Mouse (Mus musculus) liver, embryonic 16.5 days (tissue): ENCODE results near the gene Gkn1. TPM values are rescaled to one million over a fixed set of nuclear protein-coding genes. Genes with fewer than 3 reads are reported as not detected.
A peak's percentile ranks its signal among the peaks of the same experiment; 100 is the strongest.

Experiments used
- ATAC-seq: fragments of 200-750 bp; cut with Nextera tagmentation; 2 replicates; pipeline ENCODE4 v1.8.0; 2017; ENCODE audit warnings: low read depth, mild to moderate bottlenecking, moderate number of reproducible peaks, moderate library complexity
- H3K27ac ChIP-seq: fragments of 300-500 bp; sonication (generic); 2 replicates; pipeline ENCODE4 v1.5.1; 2014; ENCODE audit warnings: mild to moderate bottlenecking, low read length
- H3K27me3 ChIP-seq: fragments of 300-500 bp; sonication (generic); 2 replicates; pipeline ENCODE4 v1.6.1; 2014; ENCODE audit warnings: low read depth, low read length, mixed read lengths; ENCODE audit not compliant: control insufficient read depth, insufficient read depth
- H3K36me3 ChIP-seq: fragments of 300-500 bp; sonication (generic); 2 replicates; pipeline ENCODE4 v1.6.1; 2014; ENCODE audit warnings: mild to moderate bottlenecking; ENCODE audit not compliant: control insufficient read depth, insufficient read depth
- H3K4me1 ChIP-seq: fragments of 300-500 bp; sonication (generic); 2 replicates; pipeline ENCODE4 v1.6.1; 2014; ENCODE audit warnings: low read depth, low read length, mixed read lengths; ENCODE audit not compliant: control insufficient read depth
- H3K4me2 ChIP-seq: fragments of 300-500 bp; sonication (generic); 2 replicates; pipeline ENCODE4 v1.6.1; 2014; ENCODE audit warnings: low read depth, low read length, mixed read lengths
- H3K4me3 ChIP-seq: fragments of 300-500 bp; sonication (generic); 2 replicates; pipeline ENCODE4 v1.5.1; 2014; ENCODE audit warnings: low read depth, mild to moderate bottlenecking, low read length
- H3K9ac ChIP-seq: fragments of 300-500 bp; sonication (generic); 2 replicates; pipeline ENCODE4 v1.6.1; 2014; ENCODE audit warnings: low read depth, low read length
- H3K9me3 ChIP-seq: fragments of 300-500 bp; sonication (generic); replicated peaks from 2 replicates; pipeline ENCODE4 v1.6.1; 2016; ENCODE audit warnings: low read length; ENCODE audit not compliant: control insufficient read depth
- WGBS: fragments of 180-500 bp; shearing (Covaris S2); extraction: QIAGEN DNeasy Blood & Tissue Kit; methylation state at CpG from one replicate; pipeline ENCODE4 v1.1.7; 2014; ENCODE audit not compliant: insufficient replicate concordance; 5-methylcytosine and 5-hydroxymethylcytosine counted together
- polyA plus RNA-seq: library from polyadenylated mRNA; unstranded; fragments of >200 nt; fragmentation: Nextera tagmentation; extraction: Ambion mirVana; gene quantifications from 2 replicates; pipeline ENCODE4 v1.2.1, GENCODE M21; 2015

The Gkn1 gene
- not detected in 2 replicates for polyA plus RNA-seq

DNA sequence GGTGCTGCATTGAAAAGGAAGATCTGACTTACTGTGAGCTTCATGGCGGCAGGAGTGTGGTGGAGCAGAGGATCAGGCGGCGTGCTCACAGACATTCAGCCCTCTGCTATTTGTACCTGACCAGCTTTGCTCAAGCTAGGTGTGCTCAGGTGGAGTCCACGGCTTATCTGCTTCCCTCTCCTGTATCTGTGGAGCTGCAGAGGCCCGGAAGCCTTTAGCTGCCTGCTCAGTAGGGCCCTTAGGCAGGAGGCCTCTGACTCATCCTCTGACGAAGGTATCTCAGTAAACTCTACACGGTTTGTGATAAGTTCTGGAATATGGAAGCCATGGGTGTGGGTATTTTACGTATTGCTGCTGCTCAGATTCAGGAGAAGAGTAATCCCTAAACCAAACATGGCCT lies at the start of gene Gkn1:
Gene Gkn1, minus strand, starts transcription at position 114 of the 400 bp plus-strand sequence.
- no peak within 1 kb of the TSS for H3K27ac ChIP-seq
- no peak within 1 kb of the TSS for H3K4me2 ChIP-seq
- H3K9me3 ChIP-seq: no peaks in the 10 kb centered on the region
- no peaks in the 10 kb centered on the region for H3K27me3 ChIP-seq
- H3K4me3 ChIP-seq: no peak within 1 kb of the TSS
- WGBS: 72% methylated on average over 8 of the region's 8 CpGs
- no peaks in the 10 kb centered on the region for H3K36me3 ChIP-seq
- no peak within 1 kb of the TSS for H3K9ac ChIP-seq
- ATAC-seq: no peak
- no peaks in the 10 kb centered on the region for H3K4me1 ChIP-seq

DNA sequence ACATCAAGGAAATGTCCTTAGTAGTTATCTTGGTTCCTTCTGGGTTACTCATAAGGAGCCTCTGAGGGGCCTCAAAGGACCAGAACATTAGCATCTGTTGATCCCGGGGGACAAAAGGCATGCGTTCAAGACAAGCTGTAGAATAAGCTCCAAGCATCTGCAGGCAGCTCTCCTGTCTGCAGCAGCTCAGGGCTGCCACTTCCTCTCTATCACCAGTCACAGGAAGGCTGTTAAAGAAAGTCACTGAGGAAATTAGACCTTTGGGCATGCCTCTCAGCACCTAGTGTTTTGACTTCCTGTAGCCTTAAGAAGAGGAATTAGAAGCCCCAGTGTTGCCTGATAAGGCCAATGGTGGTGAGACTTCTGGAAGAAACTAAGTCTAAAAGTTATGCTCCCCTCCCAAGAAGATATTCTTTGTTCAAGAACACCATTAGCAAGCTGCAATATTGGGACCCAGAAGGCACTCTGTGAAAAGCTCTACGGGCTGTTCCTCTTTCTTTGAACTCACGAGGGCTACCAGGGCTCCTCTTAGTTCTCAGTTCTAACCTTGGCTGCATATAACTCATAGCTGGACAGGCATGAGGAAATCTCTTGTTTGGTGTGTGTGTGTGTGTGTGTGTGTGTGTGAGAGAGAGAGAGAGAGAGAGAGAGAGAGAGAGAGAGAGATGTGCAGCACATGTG lies 49.3 kb upstream of the Gkn1 start:
- no peak overlapping the region for H3K4me3 ChIP-seq
- H3K4me1 ChIP-seq: no peaks in the 10 kb centered on the region; the same call in 1 of the 2 replicates
- 0 out of 2 replicates have a peak overlapping the region, but pooled peaks have one; percentile 1 for H3K27ac ChIP-seq
- no peaks in the 10 kb centered on the region for H3K36me3 ChIP-seq
- 7% methylated on average over 4 of the region's 4 CpGs for WGBS
- no peak for ATAC-seq
- H3K4me2 ChIP-seq: no peak overlapping the region
- no peaks in the 10 kb centered on the region for H3K27me3 ChIP-seq
- H3K9me3 ChIP-seq: no peaks in the 10 kb centered on the region
- H3K9ac ChIP-seq: no peak overlapping the region

DNA sequence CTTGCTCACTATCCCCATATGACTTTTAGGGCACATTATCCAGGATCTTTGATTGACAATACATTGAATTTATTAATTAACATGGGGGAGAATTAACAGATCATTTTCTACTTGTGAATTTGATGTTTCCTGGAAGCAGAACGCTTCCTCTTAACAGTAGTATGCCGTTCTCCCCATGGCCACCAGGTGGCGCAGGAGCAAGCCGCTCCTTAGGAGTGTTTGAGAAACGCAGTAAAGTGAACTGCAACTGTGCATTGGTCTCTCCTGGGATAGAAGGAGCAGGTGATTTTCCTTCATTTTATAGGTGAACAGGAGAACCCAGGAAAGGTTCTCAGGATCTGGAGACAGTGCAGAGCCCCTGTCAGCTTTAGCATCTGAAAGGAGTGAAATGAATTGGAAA lies 48.4 kb upstream of the Gkn1 start:
- 0 out of 2 replicates have a peak, but pooled peaks have one; percentile 21 for ATAC-seq
- Histone ChIP-seq H3K36me3 (no peaks in the 10 kb centered on the region), H3K9me3 (no peaks in the 10 kb centered on the region), H3K4me1 (no peaks in the 10 kb centered on the region; the same call in 1 of the 2 replicates), H3K27me3 (no peaks in the 10 kb centered on the region), H3K27ac (no peak overlapping the region), H3K4me3 (no peak overlapping the region), H3K4me2 (no peak overlapping the region), H3K9ac (no peak overlapping the region)
- 1% methylated on average over 5 of the region's 5 CpGs for WGBS

DNA sequence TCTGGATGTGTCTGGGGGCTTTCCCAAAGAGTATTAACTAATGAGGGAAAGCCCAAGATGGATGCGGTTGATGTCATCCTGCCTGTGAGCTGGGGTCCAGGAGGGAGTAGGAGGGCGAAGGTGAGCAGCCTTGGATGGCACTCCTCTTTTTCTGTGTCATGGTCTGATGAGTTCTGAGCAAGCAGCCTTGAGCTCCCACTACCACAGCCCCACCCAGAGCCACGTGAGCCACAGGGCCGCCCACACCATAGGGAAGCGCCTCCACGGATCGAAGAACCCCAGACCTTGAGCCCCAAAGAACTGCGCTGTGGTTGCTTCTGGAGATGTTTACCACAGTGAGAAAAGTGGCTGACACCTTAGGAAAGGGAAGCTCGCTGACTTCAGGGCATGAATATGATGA lies 44.0 kb upstream of the Gkn1 start:
- Histone ChIP-seq H3K4me2 (no peak overlapping the region), H3K9ac (no peak overlapping the region), H3K36me3 (no peaks in the 10 kb centered on the region), H3K4me3 (no peak overlapping the region), H3K4me1 (peaks cover 9% of the 10 kb centered on the region), H3K9me3 (no peaks in the 10 kb centered on the region), H3K27ac (no peak overlapping the region), H3K27me3 (no peaks in the 10 kb centered on the region)
- ATAC-seq: no peak
- WGBS: 67% methylated on average over 9 of the region's 9 CpGs

DNA sequence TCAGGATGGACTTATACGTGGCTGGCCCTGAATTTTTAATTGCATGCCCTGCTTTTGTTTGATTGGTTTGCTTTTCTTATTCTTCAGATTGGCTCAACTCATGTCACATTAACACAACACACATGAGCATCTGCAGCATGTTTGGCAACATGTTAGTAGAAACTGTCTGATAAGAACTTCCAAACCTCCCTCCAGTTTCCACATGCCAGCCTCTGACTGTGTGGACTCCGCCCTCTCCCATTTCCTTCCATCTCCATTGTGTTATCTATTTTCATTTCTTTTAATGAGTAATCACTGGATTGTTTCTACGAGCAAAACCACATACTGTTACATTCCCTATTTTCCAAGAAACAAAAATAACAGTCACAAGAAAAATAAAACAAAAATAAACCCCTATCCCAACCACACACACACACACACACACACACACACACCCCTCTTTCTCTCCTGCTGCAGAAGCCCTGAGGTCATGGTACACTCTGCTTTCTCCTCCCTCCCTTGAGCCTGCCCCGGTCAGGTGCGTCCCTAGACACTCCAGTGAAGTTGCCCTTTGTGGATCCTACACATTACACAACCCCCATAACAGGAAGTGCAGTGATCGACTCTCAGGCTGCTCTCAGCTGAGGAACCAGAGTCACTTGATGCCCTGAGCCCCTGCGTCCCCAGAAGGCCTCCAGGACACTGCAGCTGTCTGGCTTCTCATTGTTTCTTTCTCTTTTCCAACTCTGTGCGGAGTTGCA lies 42.9 kb upstream of the Gkn1 start:
- Histone ChIP-seq H3K4me1 (peaks cover 16% of the 10 kb centered on the region), H3K9me3 (no peaks in the 10 kb centered on the region), H3K9ac (no peak overlapping the region), H3K4me2 (no peak overlapping the region), H3K4me3 (no peak overlapping the region), H3K36me3 (no peaks in the 10 kb centered on the region), H3K27me3 (no peaks in the 10 kb centered on the region), H3K27ac (no peak overlapping the region)
- ATAC-seq: peak; percentile 81
- 31% methylated on average over 8 of the region's 8 CpGs for WGBS

DNA sequence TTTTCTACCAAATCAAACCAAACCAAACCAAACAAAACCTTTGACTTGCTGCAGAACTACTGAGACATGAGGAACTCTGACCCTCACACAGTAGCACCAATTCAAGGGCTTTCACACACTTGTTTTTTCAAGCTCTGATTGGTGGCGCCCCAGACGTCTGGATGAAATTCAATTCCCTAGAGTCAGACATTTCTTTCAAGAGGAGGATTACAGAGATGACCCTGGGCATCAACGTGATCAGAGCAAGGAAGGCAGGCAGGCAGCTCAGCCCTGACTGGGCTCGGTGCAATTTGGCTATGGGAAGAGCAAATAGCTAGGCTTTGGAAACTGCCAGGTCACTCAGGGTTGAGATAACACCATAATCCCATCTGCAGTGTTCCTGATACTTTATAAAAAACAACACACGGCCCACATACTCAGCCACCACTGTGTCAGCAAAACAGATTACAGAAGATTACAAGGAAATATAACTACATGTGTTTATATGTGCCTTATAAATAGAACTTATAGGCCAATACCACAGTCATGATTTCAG lies 38.8 kb upstream of the Gkn1 start:
- 20% methylated on average over 5 of the region's 5 CpGs for WGBS
- Histone ChIP-seq H3K9ac (no peak overlapping the region), H3K9me3 (no peaks in the 10 kb centered on the region), H3K27me3 (no peaks in the 10 kb centered on the region), H3K4me3 (no peak overlapping the region), H3K27ac (no peak overlapping the region), H3K36me3 (no peaks in the 10 kb centered on the region), H3K4me2 (no peak overlapping the region), H3K4me1 (peaks cover 18% of the 10 kb centered on the region)
- 0 out of 2 replicates have a peak, but pooled peaks have one; percentile 35 for ATAC-seq

DNA sequence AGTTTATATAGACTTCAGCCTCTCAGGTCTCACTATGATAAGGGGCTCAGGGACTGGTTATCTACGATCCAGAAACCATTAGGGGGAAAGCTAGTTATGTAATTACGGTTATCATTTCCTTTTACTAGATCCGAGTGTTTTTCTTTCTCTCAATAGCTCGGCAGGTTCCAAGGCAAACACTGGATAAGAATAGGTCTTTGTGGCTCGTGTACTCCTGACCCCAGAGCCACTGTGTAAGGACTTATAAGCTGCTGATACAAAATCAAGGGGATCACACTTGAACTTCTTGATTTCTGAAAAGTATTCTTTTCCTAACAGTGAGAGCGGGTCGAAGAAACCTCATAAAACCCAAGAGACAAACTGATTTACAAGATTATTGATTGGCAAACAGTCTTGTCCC lies 38.1 kb upstream of the Gkn1 start, which contains the start of gene Gkn3:
Gene Gkn3, minus strand, starts transcription at position 59 of the 400 bp plus-strand sequence.
- Histone ChIP-seq H3K36me3 (no peaks in the 10 kb centered on the region), H3K4me2 (no peak within 1 kb of the TSS), H3K27me3 (peaks cover 2% of the 10 kb centered on the region; the same call in 1 of the 2 replicates), H3K4me1 (peaks cover 16% of the 10 kb centered on the region), H3K9ac (no peak within 1 kb of the TSS), H3K4me3 (no peak within 1 kb of the TSS), H3K27ac (no peak within 1 kb of the TSS), H3K9me3 (no peaks in the 10 kb centered on the region)
- no peak for ATAC-seq
- 27% methylated on average over 7 of the region's 7 CpGs for WGBS

DNA sequence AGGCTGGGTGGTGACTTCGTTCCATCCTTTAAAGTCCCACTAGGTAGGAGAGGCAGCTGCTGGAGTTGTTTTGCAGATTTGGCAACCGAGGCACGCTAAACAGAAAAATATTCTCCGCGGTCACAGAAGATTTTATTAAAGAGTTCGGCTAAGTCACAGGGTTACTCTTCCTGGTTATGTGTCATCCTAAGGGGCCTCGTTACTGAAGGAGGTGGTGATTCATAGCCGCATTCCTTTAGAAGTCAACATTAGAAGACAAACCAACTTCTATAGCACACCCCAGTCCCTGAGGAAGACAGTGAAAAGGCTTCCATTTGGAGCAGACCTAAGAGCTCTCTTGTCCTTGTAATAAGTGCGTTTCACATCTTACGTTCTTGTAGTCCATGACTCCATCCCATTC lies 35.9 kb upstream of the Gkn1 start:
- H3K27me3 ChIP-seq: peaks cover 5% of the 10 kb centered on the region; the same call in 1 of the 2 replicates
- peaks cover 12% of the 10 kb centered on the region for H3K4me1 ChIP-seq
- no peak overlapping the region for H3K4me2 ChIP-seq
- no peaks in the 10 kb centered on the region for H3K36me3 ChIP-seq
- H3K27ac ChIP-seq: no peak overlapping the region
- ATAC-seq: no peak
- H3K9ac ChIP-seq: no peak overlapping the region
- no peaks in the 10 kb centered on the region for H3K9me3 ChIP-seq
- 73% methylated on average over 10 of the region's 10 CpGs for WGBS
- H3K4me3 ChIP-seq: no peak overlapping the region

DNA sequence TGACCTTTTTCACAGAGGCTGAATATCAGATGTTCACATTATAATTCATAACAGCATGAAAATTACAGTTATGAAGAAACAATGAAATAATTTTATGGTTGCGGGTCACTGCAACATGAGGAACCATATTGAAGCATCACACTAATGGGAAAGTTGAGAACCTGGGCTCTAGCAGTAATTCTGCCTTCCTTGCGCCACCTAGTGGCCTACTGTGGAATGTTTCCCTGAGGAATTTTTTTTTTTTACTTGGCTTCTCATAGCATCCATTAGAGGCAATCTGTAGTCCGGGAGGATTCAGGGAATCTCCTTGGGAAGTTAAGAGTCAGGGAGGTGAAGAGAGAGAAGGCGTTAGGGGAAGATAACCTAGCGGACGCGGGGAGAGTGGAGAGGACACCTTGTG lies 35.5 kb upstream of the Gkn1 start:
- Histone ChIP-seq H3K36me3 (no peaks in the 10 kb centered on the region), H3K4me2 (no peak overlapping the region), H3K4me1 (peaks cover 12% of the 10 kb centered on the region), H3K9ac (no peak overlapping the region), H3K4me3 (no peak overlapping the region), H3K27me3 (peaks cover 5% of the 10 kb centered on the region; the same call in 1 of the 2 replicates), H3K9me3 (no peaks in the 10 kb centered on the region), H3K27ac (no peak overlapping the region)
- 6% methylated on average over 7 of the region's 7 CpGs for WGBS
- no peak for ATAC-seq
